Mouse (Mus musculus): Measurements from ENCODE around the gene Crtc1. TPM values are rescaled to one million over a fixed set of nuclear protein-coding genes. Genes with fewer than 3 reads are reported as not detected.

Crtc1 gene
- polyA plus RNA-seq, 1 experiment = 20.4 TPM

- no peak overlapping the region for H3K4me3 ChIP-seq (replicated peaks; ENCODE audit: extremely low read depth, low read depth, low read length)
- TF ChIP-seq CTCF (IDR thresholded peaks at IDR 0.05; ENCODE audit: insufficient read depth, low read length) (no peak), POLR2A (IDR thresholded peaks at IDR 0.05; ENCODE audit: borderline replicate concordance, extremely low read depth, low read depth, low read length) (no peak)
- DNase-seq = no peak
- WGBS = 20% methylated on average over 15 of the region's 15 CpGs
- peaks cover 3% of the 10 kb centered on the region; the same call in 1 of the 2 replicates for H3K4me1 ChIP-seq (ENCODE audit: control insufficient read depth, insufficient read depth, low read length)
These were observed 62.3 kb downstream of the Crtc1 start for GRCm38 (mm10) chr8:70377049-70377448.

DNA sequence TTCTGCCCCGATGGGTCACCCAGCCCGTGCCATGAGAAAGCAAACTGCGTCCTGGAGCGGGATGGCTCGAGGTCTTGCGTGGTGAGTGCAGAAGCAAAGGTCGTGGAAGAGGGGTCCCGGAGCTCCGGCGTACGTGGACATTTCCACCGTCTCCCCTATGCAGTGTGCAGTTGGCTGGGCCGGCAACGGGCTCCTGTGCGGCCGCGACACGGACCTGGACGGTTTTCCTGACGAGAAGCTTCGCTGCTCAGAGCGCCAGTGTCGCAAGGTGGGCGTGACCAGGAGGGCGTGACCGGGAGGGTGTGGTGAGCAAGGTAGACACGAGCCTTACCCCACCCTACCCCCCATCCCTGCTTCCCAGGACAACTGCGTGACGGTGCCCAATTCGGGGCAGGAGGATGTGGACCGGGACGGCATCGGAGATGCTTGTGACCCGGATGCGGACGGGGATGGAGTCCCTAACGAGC lies 63.1 kb downstream of the Crtc1 start:
- Histone ChIP-seq H3K4me3 (replicated peaks; ENCODE audit: extremely low read depth, low read depth, low read length) (no peak overlapping the region), H3K4me1 (ENCODE audit: control insufficient read depth, insufficient read depth, low read length) (peaks cover 3% of the 10 kb centered on the region; the same call in 1 of the 2 replicates)
- no peak for TF ChIP-seq CTCF (IDR thresholded peaks at IDR 0.05; ENCODE audit: insufficient read depth, low read length)
- TF ChIP-seq POLR2A (IDR thresholded peaks at IDR 0.05; ENCODE audit: borderline replicate concordance, extremely low read depth, low read depth, low read length) = no peak
- no peak for DNase-seq
- WGBS = 5% methylated on average over 37 of the region's 37 CpGs

DNA sequence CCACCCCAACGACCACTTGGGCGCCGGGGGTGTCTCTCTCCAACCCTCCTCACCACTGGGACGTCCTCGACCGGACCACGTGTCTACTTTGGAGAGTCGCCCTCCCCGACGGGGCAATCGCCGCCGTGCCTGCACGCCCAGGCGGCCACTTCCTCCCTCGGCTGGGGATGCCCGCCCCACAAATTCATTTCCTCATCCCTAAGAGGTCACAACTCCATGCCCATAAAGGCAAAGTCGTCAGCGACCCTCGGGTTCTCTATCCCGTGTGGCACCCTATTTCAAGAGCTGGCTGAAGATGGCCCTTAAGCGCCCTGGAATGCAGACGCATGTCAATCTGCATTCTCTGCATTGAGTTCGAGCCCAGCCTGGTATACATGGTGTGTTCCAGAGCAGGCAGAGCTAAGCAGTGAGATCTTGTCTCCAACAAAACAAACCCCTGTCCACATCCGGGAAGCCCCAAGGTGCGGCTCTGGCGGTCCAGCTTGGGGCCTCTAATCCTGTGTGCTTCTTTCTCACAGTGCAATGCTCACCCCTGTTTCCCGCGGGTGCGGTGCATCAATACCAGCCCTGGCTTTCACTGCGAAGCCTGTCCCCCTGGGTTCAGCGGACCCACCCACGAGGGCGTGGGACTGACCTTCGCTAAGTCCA lies 64.0 kb downstream of the Crtc1 start:
- peak; percentile 24 for DNase-seq
- WGBS = 6% methylated on average over 35 of the region's 35 CpGs
- no peak overlapping the region for H3K4me3 ChIP-seq (replicated peaks; ENCODE audit: extremely low read depth, low read depth, low read length)
- H3K4me1 ChIP-seq (ENCODE audit: control insufficient read depth, insufficient read depth, low read length) = peaks cover 3% of the 10 kb centered on the region; the same call in 1 of the 2 replicates
- TF ChIP-seq CTCF (IDR thresholded peaks at IDR 0.05; ENCODE audit: insufficient read depth, low read length) (no peak), POLR2A (IDR thresholded peaks at IDR 0.05; ENCODE audit: borderline replicate concordance, extremely low read depth, low read depth, low read length) (no peak)

GRCm38 (mm10) chr8:70374318-70374927 lies 65.0 kb downstream of the Crtc1 start:
- Histone ChIP-seq H3K4me1 (ENCODE audit: control insufficient read depth, insufficient read depth, low read length) (peaks cover 3% of the 10 kb centered on the region; the same call in 1 of the 2 replicates), H3K4me3 (replicated peaks; ENCODE audit: extremely low read depth, low read depth, low read length) (no peak overlapping the region)
- DNase-seq = peak; percentile 75
- TF ChIP-seq POLR2A (IDR thresholded peaks at IDR 0.05; ENCODE audit: borderline replicate concordance, extremely low read depth, low read depth, low read length) (no peak), CTCF (IDR thresholded peaks at IDR 0.05; ENCODE audit: insufficient read depth, low read length) (no peak)
- 1% methylated on average over 53 of the region's 53 CpGs for WGBS

GRCm38 (mm10) chr8:70373397-70374317 lies 65.7 kb downstream of the Crtc1 start, which contains the start of gene Comp:
Gene Comp (plus strand): TSS chr8:70373558.
- Histone ChIP-seq H3K4me3 (replicated peaks; ENCODE audit: extremely low read depth, low read depth, low read length) (no peak within 1 kb of the TSS), H3K4me1 (ENCODE audit: control insufficient read depth, insufficient read depth, low read length) (peaks cover 3% of the 10 kb centered on the region; the same call in 1 of the 2 replicates)
- TF ChIP-seq CTCF (IDR thresholded peaks at IDR 0.05; ENCODE audit: insufficient read depth, low read length) (no peak), POLR2A (IDR thresholded peaks at IDR 0.05; ENCODE audit: borderline replicate concordance, extremely low read depth, low read depth, low read length) (no peak)
- no peak for DNase-seq
- 7% methylated on average over 47 of the region's 47 CpGs for WGBS

DNA sequence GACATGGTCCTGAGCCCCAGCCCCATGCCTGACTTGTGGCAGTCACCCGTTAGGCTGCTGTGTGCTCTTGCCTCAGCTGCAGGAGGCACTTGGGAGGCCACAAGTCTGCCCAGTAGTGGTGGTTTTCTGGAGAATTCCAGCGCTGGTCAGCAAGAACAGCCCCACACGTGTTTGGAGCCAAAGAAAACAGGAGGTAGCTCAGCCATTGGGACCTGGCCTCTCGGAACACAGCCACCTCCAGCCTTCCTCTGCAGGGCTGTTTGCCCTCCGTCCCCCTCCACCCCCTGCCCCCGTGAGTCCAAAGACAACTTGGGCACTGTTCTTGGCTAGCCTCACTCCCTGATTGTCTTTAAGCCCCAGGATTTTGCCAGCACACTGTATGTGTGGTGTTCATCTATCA lies 67.4 kb downstream of the Crtc1 start:
- Histone ChIP-seq H3K4me3 (replicated peaks; ENCODE audit: extremely low read depth, low read depth, low read length) (no peak overlapping the region), H3K4me1 (ENCODE audit: control insufficient read depth, insufficient read depth, low read length) (peaks cover 3% of the 10 kb centered on the region; the same call in 1 of the 2 replicates)
- WGBS = 42% methylated on average over 6 of the region's 6 CpGs
- DNase-seq = no peak
- TF ChIP-seq POLR2A (IDR thresholded peaks at IDR 0.05; ENCODE audit: borderline replicate concordance, extremely low read depth, low read depth, low read length) (no peak), CTCF (IDR thresholded peaks at IDR 0.05; ENCODE audit: insufficient read depth, low read length) (no peak)

- H3K4me3 ChIP-seq (replicated peaks; ENCODE audit: extremely low read depth, low read depth, low read length) = no peak overlapping the region
- WGBS = 85% methylated on average over 7 of the region's 7 CpGs
- H3K4me1 ChIP-seq (ENCODE audit: control insufficient read depth, insufficient read depth, low read length) = peaks cover 3% of the 10 kb centered on the region; the same call in 1 of the 2 replicates
- no peak for DNase-seq
- TF ChIP-seq POLR2A (IDR thresholded peaks at IDR 0.05; ENCODE audit: borderline replicate concordance, extremely low read depth, low read depth, low read length) = no peak
- no peak for TF ChIP-seq CTCF (IDR thresholded peaks at IDR 0.05; ENCODE audit: insufficient read depth, low read length)
These were observed 68.9 kb downstream of the Crtc1 start for GRCm38 (mm10) chr8:70370476-70370875.

GRCm38 (mm10) chr8:70366588-70366987 lies 72.8 kb downstream of the Crtc1 start:
- TF ChIP-seq POLR2A (IDR thresholded peaks at IDR 0.05; ENCODE audit: borderline replicate concordance, extremely low read depth, low read depth, low read length) (no peak), CTCF (IDR thresholded peaks at IDR 0.05; ENCODE audit: insufficient read depth, low read length) (no peak)
- no peak for DNase-seq
- WGBS = 66% methylated on average over 5 of the region's 5 CpGs

DNA sequence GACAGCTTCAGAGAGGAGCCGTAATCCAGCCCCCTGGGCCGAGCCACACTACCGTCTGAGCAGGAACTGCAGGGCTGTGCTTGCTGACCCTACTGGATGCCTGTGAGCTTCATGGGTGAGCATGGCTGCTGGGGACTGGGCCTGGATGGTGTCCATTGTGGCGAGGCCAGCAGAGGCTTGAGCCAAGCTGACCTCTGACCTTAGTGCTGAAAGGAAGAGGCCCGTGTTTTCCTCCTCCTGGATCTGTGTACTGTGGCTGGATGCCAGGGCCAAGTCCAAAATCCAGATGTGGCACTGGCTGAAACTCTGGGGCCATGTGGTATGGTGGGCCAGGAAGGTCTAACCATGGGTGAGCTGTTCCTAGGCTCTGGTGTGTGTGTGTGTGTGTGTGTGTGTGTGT lies 75.3 kb downstream of the Crtc1 start:
- 44% methylated on average over 5 of the region's 5 CpGs for WGBS
- no peak for DNase-seq
- no peak for TF ChIP-seq CTCF (IDR thresholded peaks at IDR 0.05; ENCODE audit: insufficient read depth, low read length)
- no peak for TF ChIP-seq POLR2A (IDR thresholded peaks at IDR 0.05; ENCODE audit: borderline replicate concordance, extremely low read depth, low read depth, low read length)
- no peak overlapping the region for H3K4me3 ChIP-seq (replicated peaks; ENCODE audit: extremely low read depth, low read depth, low read length)
- no peaks in the 10 kb centered on the region for H3K4me1 ChIP-seq (ENCODE audit: control insufficient read depth, insufficient read depth, low read length)

More at GRCm38 (mm10) chr8:70366588-70366987, 72.8 kb downstream of the Crtc1 start:
- H3K4me1 ChIP-seq (ENCODE audit: control insufficient read depth, insufficient read depth, low read length) = no peaks in the 10 kb centered on the region
- H3K4me3 ChIP-seq (replicated peaks; ENCODE audit: extremely low read depth, low read depth, low read length) = no peak overlapping the region
